Mouse (Mus musculus) layer of hippocampus, adult 9-11 months (tissue): ENCODE results near the gene Klk10.
A peak's percentile ranks its signal among the peaks of the same experiment; 100 is the strongest.

Source experiments
- DNase-seq: peaks from one replicate; pipeline ENCODE4 v3.0.0; 2022

Gene Klk10

GRCm38 (mm10) chr7:43780746-43781145 lies at the start of gene Klk10:
Gene Klk10 (plus strand): TSS chr7:43781035.
- no peak for DNase-seq

DNA sequence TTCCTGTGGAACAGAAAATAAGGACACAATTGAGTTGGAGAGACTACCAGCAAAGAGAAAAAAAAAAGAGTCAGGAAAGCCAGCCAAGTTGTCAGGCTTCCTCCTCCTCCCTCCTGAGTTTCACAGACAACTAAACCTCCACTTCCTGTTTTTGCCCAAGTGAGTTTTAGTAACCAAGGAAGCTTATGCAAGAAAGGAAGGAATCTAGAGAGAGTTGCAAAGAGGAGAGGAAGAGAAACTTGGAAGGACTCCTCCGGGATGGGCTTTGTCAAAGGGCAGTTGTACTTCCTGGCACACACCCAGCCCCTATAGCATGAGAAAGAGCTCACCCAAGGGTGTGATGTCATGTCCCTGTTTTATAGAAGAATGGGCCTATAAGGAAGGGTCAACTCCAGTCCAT lies 33.0 kb upstream of the Klk10 start:
- peak; percentile 56 for DNase-seq

DNA sequence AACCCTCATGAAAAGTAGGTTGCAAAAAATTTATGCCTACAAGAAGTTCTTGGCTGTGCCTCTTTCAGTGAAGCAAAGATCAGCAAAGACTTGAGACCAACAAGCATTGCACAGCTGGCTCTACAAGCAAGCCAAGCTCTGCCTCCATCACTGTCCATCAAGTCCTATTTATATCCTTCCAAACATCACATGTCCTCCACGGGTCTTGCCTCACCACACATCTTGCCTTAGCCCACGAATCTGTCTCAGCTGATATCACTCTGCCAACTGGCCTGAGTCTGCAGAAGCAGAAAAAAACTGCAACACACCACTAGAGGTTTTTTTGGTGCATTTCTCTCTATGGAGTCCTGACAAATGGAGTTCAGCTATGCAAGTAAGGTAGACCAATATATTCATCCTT lies 28.0 kb upstream of the Klk10 start:
- no peak for DNase-seq

- no peak for DNase-seq
These were observed 14.4 kb upstream of the Klk10 start for GRCm38 (mm10) chr7:43766484-43766883.

GRCm38 (mm10) chr7:43768597-43768996 lies 12.2 kb upstream of the Klk10 start, which contains the start of gene Klk12:
Gene Klk12 (plus strand): TSS chr7:43768897.
- DNase-seq: no peak

- DNase-seq: no peak
These were observed 11.2 kb upstream of the Klk10 start for GRCm38 (mm10) chr7:43769636-43770035.

GRCm38 (mm10) chr7:43770701-43771100 lies 10.1 kb upstream of the Klk10 start:
- no peak for DNase-seq

DNA sequence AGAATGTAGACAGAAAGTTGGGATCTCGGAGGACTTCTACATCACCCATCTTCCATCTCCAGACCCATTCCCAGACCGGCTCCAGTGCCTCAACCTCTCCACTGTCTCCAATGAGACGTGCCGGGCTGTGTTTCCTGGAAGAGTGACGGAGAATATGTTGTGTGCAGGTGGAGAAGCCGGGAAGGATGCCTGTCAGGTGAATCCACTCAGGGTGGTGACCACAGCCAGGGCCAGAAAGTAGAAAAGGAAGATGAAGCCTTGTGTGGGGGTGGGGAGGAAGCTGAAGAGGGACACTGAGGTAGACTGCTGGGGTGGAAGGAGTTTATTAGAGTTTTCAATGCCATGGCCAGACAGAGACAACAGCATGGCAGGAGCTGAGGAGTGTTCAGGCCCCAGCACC lies 8.9 kb upstream of the Klk10 start:
- DNase-seq: no peak

- no peak for DNase-seq
These were observed 7.9 kb upstream of the Klk10 start for GRCm38 (mm10) chr7:43772901-43773300.

GRCm38 (mm10) chr7:43774364-43774763 lies 6.5 kb upstream of the Klk10 start, which contains the start of gene Klk11:
Gene Klk11 (plus strand): TSS chr7:43774604.
- DNase-seq: no peak

DNA sequence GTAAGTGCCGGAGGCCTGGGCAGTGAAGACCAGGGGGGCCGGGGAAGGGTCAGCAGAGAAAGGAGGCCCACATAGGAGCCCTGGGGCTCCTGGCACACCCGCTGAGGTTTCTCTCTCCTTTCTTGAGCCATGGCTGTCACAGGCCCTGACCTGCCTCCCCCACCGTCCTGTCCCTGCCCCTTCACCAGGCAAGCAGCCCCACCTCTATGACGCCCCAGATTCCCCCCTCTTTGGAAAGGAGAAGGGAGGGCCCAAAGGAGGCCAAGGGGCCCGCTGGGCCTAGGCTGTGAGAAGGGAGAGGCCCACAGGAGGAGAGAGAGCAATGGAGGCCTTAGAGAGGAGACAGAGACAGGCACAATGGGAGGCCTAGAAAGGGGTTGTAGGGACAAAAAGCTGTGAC lies 6.0 kb upstream of the Klk10 start:
- no peak for DNase-seq

DNA sequence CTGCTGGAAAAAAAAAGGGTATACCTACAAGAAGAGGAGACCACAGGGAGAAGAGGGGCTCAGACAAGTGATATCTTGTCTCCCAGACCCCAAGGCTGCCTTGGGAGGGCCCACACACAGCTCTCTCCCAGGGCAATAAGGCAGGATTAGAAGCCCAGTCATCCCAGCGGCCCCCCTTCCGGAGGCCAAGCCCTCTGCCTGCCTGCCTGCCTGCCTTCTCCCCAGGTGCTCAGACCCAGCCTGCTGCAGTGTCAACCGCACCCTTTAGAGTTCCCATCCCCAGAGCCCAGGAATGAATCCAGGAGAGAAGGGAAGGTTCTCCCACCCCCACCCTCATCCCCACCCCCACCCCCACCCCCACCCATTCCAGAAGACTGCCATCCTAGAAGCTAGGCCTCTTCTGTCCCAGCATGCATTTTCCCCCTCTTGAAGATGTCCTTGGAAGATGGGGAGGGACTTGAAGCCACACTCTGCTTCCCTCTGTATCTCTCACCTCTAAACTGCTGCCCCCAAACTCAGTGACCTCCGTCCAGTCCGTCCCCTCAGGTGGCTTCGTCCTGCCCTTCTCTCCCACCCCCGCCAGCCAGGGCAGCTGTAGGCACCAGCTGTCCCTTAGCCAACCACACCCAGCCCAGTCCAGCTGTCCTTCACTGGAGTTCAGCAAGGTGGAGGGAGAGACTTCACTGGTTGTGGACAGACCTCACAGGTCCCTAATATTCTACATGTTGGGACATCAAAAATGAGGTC lies 5.4 kb upstream of the Klk10 start:
- no peak for DNase-seq

DNA sequence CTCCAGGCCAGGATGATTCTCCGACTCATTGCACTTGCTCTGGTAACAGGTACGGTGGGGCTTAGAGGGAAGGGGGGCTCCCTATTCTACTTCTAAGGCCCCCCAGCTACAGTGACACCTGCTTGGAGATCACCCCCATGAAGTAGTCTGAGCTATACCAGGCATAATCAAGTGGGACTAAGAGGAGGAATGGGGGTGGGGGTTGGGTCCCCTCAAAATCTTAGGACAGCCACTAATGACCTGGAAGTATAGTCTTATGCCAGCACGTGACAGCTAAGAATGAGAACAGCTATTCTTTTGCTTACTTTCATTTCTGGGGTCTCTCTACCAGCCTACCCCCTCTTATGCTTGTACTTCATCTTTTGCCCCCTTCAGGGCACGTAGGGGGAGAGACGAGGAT lies 4.3 kb upstream of the Klk10 start:
- no peak for DNase-seq

DNA sequence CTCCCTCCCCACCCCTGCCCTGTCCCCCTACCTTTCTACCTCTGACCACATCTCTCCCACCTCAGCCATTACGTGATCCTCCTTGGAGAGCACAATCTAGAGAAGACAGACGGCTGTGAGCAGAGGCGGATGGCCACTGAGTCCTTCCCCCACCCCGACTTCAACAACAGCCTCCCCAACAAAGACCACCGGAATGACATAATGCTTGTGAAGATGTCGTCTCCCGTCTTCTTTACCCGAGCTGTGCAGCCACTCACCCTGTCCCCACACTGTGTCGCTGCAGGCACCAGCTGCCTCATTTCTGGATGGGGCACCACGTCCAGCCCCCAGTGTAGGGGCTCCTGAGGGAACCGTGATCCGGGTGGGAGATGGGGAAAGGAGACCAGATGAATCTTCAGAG lies 3.4 kb upstream of the Klk10 start:
- DNase-seq: no peak

DNA sequence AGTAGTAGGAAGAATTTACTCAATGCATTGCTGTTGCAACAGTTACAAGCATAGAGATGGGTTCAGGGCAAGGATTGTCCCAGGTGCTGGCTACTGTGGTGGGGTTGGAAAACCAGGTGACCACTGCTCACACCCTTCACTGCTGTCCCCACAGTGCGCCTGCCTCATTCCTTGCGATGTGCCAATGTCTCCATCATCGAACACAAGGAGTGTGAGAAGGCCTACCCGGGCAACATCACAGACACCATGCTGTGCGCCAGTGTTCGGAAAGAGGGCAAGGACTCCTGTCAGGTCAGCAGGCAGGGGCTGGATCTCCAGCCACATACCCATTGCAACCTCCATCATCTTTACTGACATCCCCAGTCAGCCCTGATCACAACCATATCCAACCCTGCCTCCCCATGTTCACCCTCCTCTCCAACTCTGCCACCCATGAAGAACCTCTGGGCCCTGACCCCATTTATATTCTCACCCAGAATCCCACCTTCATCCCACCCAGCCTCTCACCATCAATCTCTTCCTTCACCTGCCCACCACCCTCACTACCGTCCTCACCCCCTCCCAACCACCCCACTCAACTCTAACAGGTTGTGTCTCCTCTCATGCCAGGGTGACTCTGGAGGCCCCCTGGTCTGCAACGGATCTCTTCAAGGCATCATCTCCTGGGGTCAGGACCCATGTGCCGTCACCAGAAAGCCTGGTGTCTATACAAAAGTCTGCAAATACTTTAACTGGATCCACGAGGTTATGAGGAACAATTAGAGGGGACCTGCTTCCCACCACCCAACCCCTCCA lies 2.5 kb upstream of the Klk10 start:
- DNase-seq: no peak

DNA sequence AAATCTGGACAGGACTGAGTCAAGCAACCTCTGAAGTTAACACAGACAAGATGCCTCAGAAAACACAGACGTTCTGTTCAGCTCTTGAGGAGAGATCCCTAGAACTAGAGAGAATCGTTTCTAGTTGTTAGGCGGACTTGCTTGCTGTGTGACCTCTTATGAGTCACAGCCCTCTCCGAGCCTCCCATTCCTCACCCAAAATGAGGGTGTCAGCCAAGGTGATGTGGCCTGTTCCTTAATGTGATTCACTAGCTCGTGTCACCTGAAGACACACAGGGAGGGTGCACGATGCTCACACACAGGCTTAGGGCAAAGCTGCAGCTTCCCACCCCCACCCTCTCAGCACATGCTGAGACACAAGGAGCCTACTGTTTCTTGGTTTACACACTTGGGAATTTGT lies 594 bp upstream of the Klk10 start:
- no peak for DNase-seq

DNA sequence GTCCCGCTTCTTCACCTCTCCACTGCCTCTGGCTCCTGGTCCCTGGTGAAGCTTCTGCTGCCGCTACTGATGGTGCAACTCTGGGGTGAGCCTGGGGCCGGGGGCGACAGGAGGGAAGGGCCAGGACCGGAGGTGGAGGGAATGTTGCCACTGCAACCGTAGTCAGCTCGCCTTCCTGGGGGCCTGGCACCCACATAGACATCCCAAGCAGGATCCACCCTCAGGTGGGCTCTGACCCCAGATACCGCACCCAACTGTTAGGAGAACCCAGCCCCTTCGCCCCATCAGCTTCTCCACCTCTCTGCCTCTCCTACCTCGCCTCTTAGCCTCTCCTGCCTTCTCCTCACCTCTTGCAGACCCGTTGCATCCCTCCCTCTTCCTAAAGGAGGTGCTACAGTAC lies 706 bp downstream of the Klk10 start:
- no peak for DNase-seq

DNA sequence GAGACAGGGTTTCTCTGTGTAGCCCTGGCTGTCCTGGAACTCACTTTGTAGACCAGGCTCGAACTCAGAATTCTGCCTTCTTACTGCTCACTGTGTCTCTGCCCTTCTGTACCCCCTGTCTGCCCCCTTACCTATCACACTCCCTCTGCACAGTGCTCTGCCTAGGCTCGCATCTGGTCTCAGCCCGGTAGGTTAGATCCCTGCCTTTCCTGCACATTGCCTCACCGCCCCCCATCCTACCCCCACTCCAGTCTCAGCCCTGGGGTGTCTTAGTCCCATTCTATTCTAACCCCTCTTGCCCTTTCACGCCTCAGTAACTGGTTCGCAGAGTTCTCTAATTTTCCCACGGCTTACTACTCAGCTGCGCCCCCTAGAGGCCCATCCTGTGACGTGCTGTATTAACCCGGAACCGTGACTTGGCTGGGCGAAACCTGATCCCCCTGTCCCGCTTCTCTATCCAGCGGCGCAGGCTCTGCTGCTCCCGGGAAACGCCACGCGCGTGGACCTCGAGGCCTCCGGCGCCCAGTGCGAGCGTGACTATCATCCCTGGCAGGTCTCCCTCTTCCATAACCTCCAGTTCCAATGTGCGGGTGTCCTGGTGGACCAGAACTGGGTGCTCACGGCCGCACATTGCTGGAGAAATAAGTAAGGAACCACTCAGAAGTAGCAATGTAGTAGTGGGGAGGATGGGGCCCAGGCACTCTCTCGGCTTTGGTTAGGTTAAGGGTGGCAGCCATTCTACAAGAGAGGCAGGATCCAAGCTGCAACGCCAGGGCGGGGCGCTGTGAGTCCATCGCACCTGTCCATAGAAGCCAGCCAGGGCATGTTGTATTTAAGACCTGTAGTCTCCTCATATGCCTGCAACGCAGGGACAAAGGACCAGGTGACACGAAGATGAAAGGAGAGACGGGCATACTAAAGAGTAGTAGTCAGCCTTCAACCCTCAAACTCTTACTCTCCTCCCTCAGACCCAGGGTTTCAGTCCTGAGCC lies 1.7 kb downstream of the Klk10 start:
- DNase-seq: no peak

DNA sequence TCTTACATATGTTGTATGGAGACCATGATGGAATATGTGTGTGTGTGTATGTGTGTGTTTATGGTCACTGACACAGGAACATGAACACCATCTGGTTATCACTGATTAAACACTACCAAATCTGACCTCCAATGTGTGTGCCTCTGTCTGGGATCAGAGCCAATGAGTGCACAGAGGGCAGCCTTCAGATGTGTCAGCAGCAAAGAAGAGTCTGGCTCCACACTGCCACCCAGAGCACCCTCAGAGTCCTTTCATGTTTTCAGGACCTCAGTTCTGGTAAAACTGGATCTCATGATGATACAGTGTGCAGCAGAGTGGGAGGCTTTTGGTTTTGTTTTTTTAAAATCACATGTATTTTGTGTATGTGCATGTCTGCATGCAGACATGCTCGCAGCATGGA lies 4.5 kb downstream of the Klk10 start:
- no peak for DNase-seq

DNA sequence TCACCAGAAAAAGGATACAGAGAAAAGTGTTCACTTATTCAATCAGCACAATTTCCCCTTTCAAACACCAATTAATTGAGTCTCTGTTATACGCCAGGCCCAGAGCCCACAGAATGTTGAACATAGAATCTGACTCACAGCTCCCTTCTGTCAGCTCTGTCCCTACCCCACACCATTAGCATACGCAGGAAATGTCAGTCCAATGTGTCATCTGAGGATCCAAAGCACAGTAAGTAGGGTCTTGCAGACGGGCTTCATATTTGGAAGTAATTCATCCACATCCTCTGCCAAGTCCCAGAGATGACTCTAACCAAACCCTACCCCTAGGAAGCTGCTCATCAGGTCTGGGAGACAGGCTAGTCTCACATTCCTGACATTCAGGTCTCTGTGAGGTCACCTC lies 7.3 kb downstream of the Klk10 start:
- peak; percentile 55 for DNase-seq

- DNase-seq: no peak
These were observed 8.5 kb downstream of the Klk10 start for GRCm38 (mm10) chr7:43789295-43789694.

DNA sequence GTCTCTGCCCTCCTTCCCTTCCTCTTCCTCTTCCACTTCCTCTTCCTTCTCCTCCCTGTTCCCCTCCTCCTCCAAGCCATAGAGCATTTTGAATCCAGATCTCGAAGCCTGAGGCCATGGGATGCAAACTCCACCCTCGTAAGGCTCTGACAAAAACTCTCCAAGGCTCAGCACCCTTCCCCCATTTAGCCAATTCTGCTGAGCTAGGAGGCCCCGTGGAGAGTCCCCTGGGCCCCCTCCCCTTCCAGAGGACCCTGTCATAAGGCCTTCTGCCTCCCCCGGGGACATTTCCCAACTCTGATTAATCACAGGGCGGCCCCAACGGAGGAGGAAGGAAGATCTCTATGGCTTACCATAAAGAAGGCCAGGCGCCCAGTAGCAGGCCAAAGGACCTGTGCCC lies 10.8 kb downstream of the Klk10 start, which contains the start of gene Klk9:
Klk9 (plus strand) TSS at position 301 of the 400 bp plus-strand sequence.
- no peak for DNase-seq

GRCm38 (mm10) chr7:43796355-43796754 lies 15.5 kb downstream of the Klk10 start:
- no peak for DNase-seq
